Mouse (Mus musculus): ENCODE data around the gene Nuak2.

GRCm38 (mm10) chr1:132333201-132333600 is 17.3 kb downstream of the Nuak2 start:
- TF ChIP-seq CTCF (IDR thresholded peaks at IDR 0.05; ENCODE audit: extremely low read depth, insufficient read length, insufficient replicate concordance, low read depth, low read length), result no peak
- TF ChIP-seq POLR2A (IDR thresholded peaks at IDR 0.05; ENCODE audit: low read depth, low read length), result no peak
